ENCODE assay signal across 8 mouse cellular contexts in the genomic region with DNA sequence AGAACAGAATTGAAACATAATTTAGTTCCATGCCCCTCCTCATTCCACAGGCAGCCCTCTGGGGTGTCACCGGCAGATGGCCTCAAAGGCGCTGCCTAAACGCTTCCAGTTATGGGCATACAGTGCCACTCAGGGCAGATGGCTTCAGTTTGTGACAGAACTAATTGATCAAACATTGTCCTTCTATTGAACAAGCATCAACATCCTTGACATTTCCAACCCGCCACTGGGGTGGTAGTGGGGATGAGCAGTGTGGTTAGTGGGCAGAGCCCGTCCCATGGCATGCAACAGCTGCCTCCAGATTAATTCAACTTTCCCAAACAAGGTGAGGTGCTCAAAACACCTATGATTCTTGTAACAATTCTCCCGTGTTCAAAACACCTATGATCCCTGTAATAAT.
"Had no signal": no experiment of that assay in that cellular context is flagged by ENCODE, and none has a peak within 500 bp of the region (broad histone marks: within the 10 kb centered on the region; RNA-seq: fewer than 3 reads in every experiment).

No protein-coding gene starts in this region.

- H3K27me3 ChIP-seq: kidney, embryonic 15.5 days; limb, embryonic 13.5 days; liver, embryonic 15.5 days; midbrain, embryonic 13.5 days had no signal

- H3K9me3 ChIP-seq: kidney, embryonic 15.5 days; limb, embryonic 13.5 days; liver, embryonic 15.5 days; midbrain, embryonic 13.5 days had no signal

- H3K4me3 ChIP-seq: kidney, embryonic 15.5 days; limb, embryonic 13.5 days; liver, embryonic 15.5 days; midbrain, embryonic 13.5 days had no signal

- H3K36me3 ChIP-seq: kidney, embryonic 15.5 days; limb, embryonic 13.5 days; liver, embryonic 15.5 days had no signal

- H3K4me1 ChIP-seq: liver, embryonic 15.5 days had no signal

- H3K27ac ChIP-seq: kidney, embryonic 15.5 days; limb, embryonic 13.5 days; liver, embryonic 15.5 days; midbrain, embryonic 13.5 days had no signal

- DNase-seq: kidney, adult 2 months; kidney, postnatal 14 days; lung, adult 2 months; lung, postnatal 36 days had no signal
